Mouse (Mus musculus) ES-CJ7 (cell line): ENCODE measurements around the gene Zfp513.

Experiments
- DNase-seq: peaks from one replicate; pipeline ENCODE4 v3.0.0; 2011; ENCODE audit warnings: low read depth, low spot score

Zfp513 gene

DNA sequence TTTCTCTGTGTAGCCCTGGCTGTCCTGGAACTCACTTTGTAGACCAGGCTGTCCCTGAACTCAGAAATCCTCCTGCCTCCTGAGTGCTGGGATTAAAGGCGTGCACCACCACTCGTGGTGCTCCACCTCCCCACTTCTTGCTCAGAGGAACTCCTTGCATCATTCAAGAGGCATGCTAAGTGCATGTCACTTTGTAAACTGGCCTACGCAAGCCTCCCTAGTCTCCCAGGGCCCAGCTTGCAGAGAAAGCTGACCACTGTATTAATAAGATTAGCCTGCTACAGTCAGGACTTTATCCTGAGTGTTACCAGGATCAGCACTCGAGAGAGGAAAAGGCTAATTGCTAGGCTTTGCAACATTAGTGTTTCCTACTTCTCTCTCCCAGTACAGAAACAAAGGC lies 33.5 kb downstream of the Zfp513 start:
- no peak for DNase-seq

GRCm38 (mm10) chr5:31164878-31165277 lies 37.2 kb downstream of the Zfp513 start:
- no peak for DNase-seq

GRCm38 (mm10) chr5:31162462-31162861 lies 39.6 kb downstream of the Zfp513 start:
- no peak for DNase-seq

DNA sequence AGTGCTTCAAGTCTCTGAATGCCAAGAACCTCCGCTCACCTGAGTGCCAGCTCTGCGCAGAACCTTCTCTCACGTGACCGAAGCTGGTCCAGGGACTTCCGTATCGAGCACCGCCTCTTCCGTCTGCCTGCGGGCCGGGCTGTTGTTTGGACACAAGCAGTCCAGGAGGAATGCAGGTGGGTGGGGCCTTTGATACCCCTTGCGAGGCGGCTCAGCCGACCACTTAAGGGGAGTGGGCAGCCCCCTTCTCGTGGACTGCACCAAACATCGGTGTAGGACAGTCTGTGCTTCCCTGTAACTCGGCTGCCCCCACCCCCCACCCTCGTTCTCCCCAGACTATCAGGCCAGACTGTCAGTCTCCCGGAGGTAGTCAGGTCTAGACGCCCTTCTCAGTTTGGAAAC lies 48.0 kb downstream of the Zfp513 start, which contains the start of gene Mpv17:
Gene Mpv17, minus strand, starts transcription at position 100 of the 402 bp plus-strand sequence.
- peak; percentile 92 for DNase-seq

DNA sequence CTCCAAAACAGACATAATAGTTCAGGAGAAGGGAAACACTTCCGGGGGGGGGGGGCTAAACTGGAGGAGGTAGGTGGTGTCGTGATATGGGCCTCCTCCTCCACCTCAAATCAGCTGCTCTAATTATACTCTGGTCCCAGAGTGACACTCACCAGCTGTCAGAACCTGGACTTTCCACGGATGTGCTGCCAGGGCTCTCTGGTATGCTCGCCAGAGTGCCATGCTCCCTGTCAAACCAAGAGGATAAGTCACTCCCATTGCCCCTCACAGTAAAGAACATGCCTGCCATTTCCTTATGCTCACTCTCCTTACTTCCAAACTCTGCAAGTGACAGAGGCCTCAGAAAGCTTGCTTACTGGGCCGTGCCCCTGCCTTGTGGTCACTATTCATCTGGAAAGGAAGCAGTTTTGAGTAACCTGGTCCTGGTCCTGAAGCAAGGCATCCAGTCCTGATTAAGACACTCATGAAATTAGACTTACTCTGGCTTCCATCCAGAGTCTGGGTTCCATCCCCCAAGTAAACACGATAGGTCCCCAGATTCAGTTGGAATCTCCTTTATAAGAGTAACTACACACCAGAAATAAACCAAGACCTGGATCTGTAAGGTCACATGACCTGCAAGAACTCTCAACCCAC lies 48.5 kb downstream of the Zfp513 start:
- DNase-seq: no peak

- DNase-seq: no peak
These were observed 50.4 kb downstream of the Zfp513 start for GRCm38 (mm10) chr5:31151746-31152145.

DNA sequence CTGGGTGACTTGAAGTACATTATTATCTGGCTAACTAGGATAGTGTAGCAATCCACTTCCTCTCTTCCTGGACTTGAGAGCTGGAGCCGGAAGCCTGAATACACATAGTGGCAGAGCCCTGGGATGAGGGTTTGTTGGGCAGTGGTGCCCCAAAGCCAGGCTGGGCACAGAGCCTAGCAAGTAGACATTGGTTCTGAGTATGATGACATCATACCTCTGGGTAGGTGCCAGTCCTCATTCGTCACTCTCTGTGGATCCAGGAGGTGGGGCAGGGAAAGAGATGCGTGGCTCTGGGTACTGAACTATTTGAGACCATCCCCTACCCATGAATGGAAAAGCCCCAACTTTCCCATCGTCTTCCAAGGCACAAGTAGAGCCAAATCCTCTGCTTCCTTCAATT lies 52.3 kb downstream of the Zfp513 start:
- DNase-seq: no peak
